Mouse (Mus musculus): ENCODE data around the gene Lsp1. TPM values are rescaled to one million over a fixed set of nuclear protein-coding genes. Genes with fewer than 3 reads are reported as not detected.
A peak's percentile ranks its signal among the peaks of the same experiment; 100 is the strongest.

Lsp1 gene
- polyA plus RNA-seq, 1 experiment = 298 TPM

- Histone ChIP-seq H3K4me2 (ENCODE audit: low read depth) (no peak overlapping the region), H3ac (ENCODE audit: control insufficient read depth, insufficient read length) (no peak overlapping the region), H3K79me2 (ENCODE audit: control insufficient read depth, insufficient read depth) (no peaks in the 10 kb centered on the region), H3K4me3 (no peak overlapping the region), H3K27me3 (ENCODE audit: control insufficient read depth, insufficient read depth, insufficient read length) (no peaks in the 10 kb centered on the region), H3K36me3 (ENCODE audit: control insufficient read depth, insufficient read depth) (no peaks in the 10 kb centered on the region)
- no peak for TF ChIP-seq CEBPB (IDR thresholded peaks at IDR 0.05; ENCODE audit: insufficient read depth, poor library complexity, severe bottlenecking)
- no peak for TF ChIP-seq E2F4 (IDR thresholded peaks at IDR 0.05; ENCODE audit: insufficient read depth)
- peak in 2 of 3 experiments; percentile 29 to 79 for TF ChIP-seq MYOD1 (IDR thresholded peaks at IDR 0.05; ENCODE audit: control insufficient read depth in 1 of 3, insufficient read length in 2 of 3, low read depth in 2 of 3)
- TF ChIP-seq MYOG (IDR thresholded peaks at IDR 0.05; ENCODE audit: control insufficient read depth in 1 of 3, insufficient read depth in 1 of 3, insufficient read length in 2 of 3, low read depth in 2 of 3) = peak in 2 of 3 experiments; percentile 64 to 66
These were observed 23.3 kb upstream of the Lsp1 start for GRCm38 (mm10) chr7:142437324-142437723.

DNA sequence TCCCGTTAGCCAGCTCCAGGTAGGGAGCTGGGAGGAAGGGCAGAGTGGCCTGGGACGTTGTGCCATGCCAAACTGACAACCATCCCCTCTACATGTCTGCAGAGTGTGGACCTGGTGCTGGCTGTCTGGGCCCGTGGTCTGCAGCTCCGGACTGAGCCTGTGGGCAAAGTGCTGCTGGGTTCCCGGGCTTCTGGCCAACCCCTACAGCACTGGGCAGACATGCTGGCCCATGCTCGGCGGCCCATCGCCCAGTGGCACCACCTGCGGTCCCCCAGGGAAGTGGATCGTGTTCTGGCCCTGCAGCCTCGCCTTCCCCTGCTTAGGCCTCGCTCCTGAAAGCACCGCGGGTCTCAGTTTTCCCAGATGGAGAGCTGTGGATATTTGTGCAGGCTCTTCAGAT lies 20.6 kb upstream of the Lsp1 start:
- Histone ChIP-seq H3ac (ENCODE audit: control insufficient read depth, insufficient read length) (no peak overlapping the region), H3K4me2 (ENCODE audit: low read depth) (no peak overlapping the region), H3K27me3 (ENCODE audit: control insufficient read depth, insufficient read depth, insufficient read length) (no peaks in the 10 kb centered on the region), H3K4me3 (no peak overlapping the region), H3K79me2 (ENCODE audit: control insufficient read depth, insufficient read depth) (no peaks in the 10 kb centered on the region), H3K36me3 (ENCODE audit: control insufficient read depth, insufficient read depth) (no peaks in the 10 kb centered on the region)
- TF ChIP-seq E2F4 (IDR thresholded peaks at IDR 0.05; ENCODE audit: insufficient read depth) (no peak), TCF3 (IDR thresholded peaks at IDR 0.05; ENCODE audit: insufficient read length, low read depth) (no peak), MAX (IDR thresholded peaks at IDR 0.05; ENCODE audit: low read depth) (no peak), MYOG (IDR thresholded peaks at IDR 0.05; ENCODE audit: control insufficient read depth in 1 of 3, insufficient read depth in 1 of 3, insufficient read length in 2 of 3, low read depth in 2 of 3) (peak in 1 of 3 experiments; percentile 16), MYOD1 (IDR thresholded peaks at IDR 0.05; ENCODE audit: control insufficient read depth in 1 of 3, insufficient read length in 2 of 3, low read depth in 2 of 3) (peak in 1 of 3 experiments; percentile 21)

GRCm38 (mm10) chr7:142440657-142441114 lies 19.9 kb upstream of the Lsp1 start:
- H3K36me3 ChIP-seq (ENCODE audit: control insufficient read depth, insufficient read depth) = no peaks in the 10 kb centered on the region
- peak overlapping the region; percentile 26 for H3K4me3 ChIP-seq
- peak overlapping the region; percentile 58 for H3K4me2 ChIP-seq (ENCODE audit: low read depth)
- TF ChIP-seq TCF3 (IDR thresholded peaks at IDR 0.05; ENCODE audit: insufficient read length, low read depth) (no peak), REST (IDR thresholded peaks at IDR 0.05; ENCODE audit: insufficient read depth, insufficient read length) (no peak), POLR2AphosphoS2 (IDR thresholded peaks at IDR 0.05; ENCODE audit: insufficient read length, low read depth) (no peak), USF1 (IDR thresholded peaks at IDR 0.05; ENCODE audit: low read depth) (no peak), SRF (IDR thresholded peaks at IDR 0.05; ENCODE audit: control insufficient read depth, insufficient read length, low read depth) (no peak), CEBPB (IDR thresholded peaks at IDR 0.05; ENCODE audit: insufficient read depth, poor library complexity, severe bottlenecking) (no peak), MYOG (IDR thresholded peaks at IDR 0.05; ENCODE audit: control insufficient read depth in 1 of 3, insufficient read depth in 1 of 3, insufficient read length in 2 of 3, low read depth in 2 of 3) (no peak), E2F4 (IDR thresholded peaks at IDR 0.05; ENCODE audit: insufficient read depth) (no peak), MAX (IDR thresholded peaks at IDR 0.05; ENCODE audit: low read depth) (no peak), MYOD1 (IDR thresholded peaks at IDR 0.05; ENCODE audit: control insufficient read depth in 1 of 3, insufficient read length in 2 of 3, low read depth in 2 of 3) (no peak), POLR2A (IDR thresholded peaks at IDR 0.05; ENCODE audit: insufficient read length, low read depth) (no peak), TCF12 (IDR thresholded peaks at IDR 0.05; ENCODE audit: insufficient read depth, poor library complexity, severe bottlenecking) (no peak)
- no peaks in the 10 kb centered on the region for H3K79me2 ChIP-seq (ENCODE audit: control insufficient read depth, insufficient read depth)
- H3ac ChIP-seq (ENCODE audit: control insufficient read depth, insufficient read length) = no peak overlapping the region
- no peaks in the 10 kb centered on the region for H3K27me3 ChIP-seq (ENCODE audit: control insufficient read depth, insufficient read depth, insufficient read length)

DNA sequence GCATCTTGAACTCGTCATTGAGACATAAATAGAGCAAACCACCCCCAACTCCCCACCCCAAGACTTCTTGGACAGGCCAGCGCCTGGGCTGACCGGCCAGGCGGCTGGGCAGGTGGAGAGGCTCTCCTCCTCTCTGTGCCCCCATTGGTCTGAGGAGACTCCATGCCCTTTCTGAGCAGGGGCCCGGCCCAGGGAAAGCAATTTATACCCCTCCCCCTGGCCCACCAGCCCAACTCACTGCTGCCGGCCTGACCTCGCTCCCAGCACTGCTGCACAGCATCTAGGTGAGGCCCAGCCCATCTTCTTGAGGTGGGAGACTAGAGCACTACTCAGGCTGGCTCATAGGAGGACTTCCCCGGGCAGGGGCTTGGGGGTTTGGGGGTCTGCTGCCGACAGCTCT lies 19.0 kb upstream of the Lsp1 start, which contains the start of gene Tnni2:
Tnni2 (plus strand) TSS at position 224 of the 400 bp plus-strand sequence.
- Histone ChIP-seq H3ac (ENCODE audit: control insufficient read depth, insufficient read length) (peak within 1 kb of the TSS; percentile 12), H3K4me2 (ENCODE audit: low read depth) (peak within 1 kb of the TSS; percentile 82), H3K36me3 (ENCODE audit: control insufficient read depth, insufficient read depth) (no peaks in the 10 kb centered on the region), H3K4me3 (peak within 1 kb of the TSS; percentile 26), H3K79me2 (ENCODE audit: control insufficient read depth, insufficient read depth) (no peaks in the 10 kb centered on the region), H3K27me3 (ENCODE audit: control insufficient read depth, insufficient read depth, insufficient read length) (no peaks in the 10 kb centered on the region)
- peak in 1 of 3 experiments; percentile 80 for TF ChIP-seq MYOD1 (IDR thresholded peaks at IDR 0.05; ENCODE audit: control insufficient read depth in 1 of 3, insufficient read length in 2 of 3, low read depth in 2 of 3)
- TF ChIP-seq CEBPB (IDR thresholded peaks at IDR 0.05; ENCODE audit: insufficient read depth, poor library complexity, severe bottlenecking) = no peak
- TF ChIP-seq SRF (IDR thresholded peaks at IDR 0.05; ENCODE audit: control insufficient read depth, insufficient read length, low read depth) = no peak
- peak in 1 of 3 experiments; percentile 73 for TF ChIP-seq MYOG (IDR thresholded peaks at IDR 0.05; ENCODE audit: control insufficient read depth in 1 of 3, insufficient read depth in 1 of 3, insufficient read length in 2 of 3, low read depth in 2 of 3)
- TF ChIP-seq POLR2A (IDR thresholded peaks at IDR 0.05; ENCODE audit: insufficient read length, low read depth) = peak; percentile 73
- no peak for TF ChIP-seq TCF12 (IDR thresholded peaks at IDR 0.05; ENCODE audit: insufficient read depth, poor library complexity, severe bottlenecking)
- TF ChIP-seq E2F4 (IDR thresholded peaks at IDR 0.05; ENCODE audit: insufficient read depth) = no peak
- TF ChIP-seq USF1 (IDR thresholded peaks at IDR 0.05; ENCODE audit: low read depth) = no peak
- TF ChIP-seq REST (IDR thresholded peaks at IDR 0.05; ENCODE audit: insufficient read depth, insufficient read length) = no peak
- peak; percentile 65 for TF ChIP-seq POLR2AphosphoS2 (IDR thresholded peaks at IDR 0.05; ENCODE audit: insufficient read length, low read depth)
- TF ChIP-seq TCF3 (IDR thresholded peaks at IDR 0.05; ENCODE audit: insufficient read length, low read depth) = no peak
- no peak for TF ChIP-seq MAX (IDR thresholded peaks at IDR 0.05; ENCODE audit: low read depth)

Measured in myocyte (in vitro differentiated cells).